Mouse (Mus musculus) forebrain, embryonic 14.5 days (tissue): ENCODE results near the gene Usp2. TPM values are rescaled to one million over a fixed set of nuclear protein-coding genes. Genes with fewer than 3 reads are reported as not detected.
A peak's percentile ranks its signal among the peaks of the same experiment; 100 is the strongest.

Source experiments
- ATAC-seq: fragments of 200-750 bp; cut with Nextera tagmentation; 2 replicates; pipeline ENCODE4 v1.8.0; 2017; ENCODE audit warnings: mild to moderate bottlenecking, moderate library complexity
- DNase-seq: peaks from one replicate; pipeline ENCODE4 v3.0.0-alpha.2; 2015; ENCODE audit warnings: low spot score
- H3K27ac ChIP-seq: fragments of 300-500 bp; sonication (generic); 2 replicates; pipeline ENCODE4 v1.5.1; 2014; ENCODE audit warnings: low read depth, mild to moderate bottlenecking, control low read depth, low read length, moderate library complexity
- H3K27me3 ChIP-seq: fragments of 300-500 bp; sonication (generic); replicated peaks from 2 replicates; pipeline ENCODE4 v1.6.1; 2014; ENCODE audit warnings: low read length, control low read depth, mixed read lengths; ENCODE audit not compliant: control insufficient read depth, insufficient read depth
- H3K36me3 ChIP-seq: fragments of 300-500 bp; sonication (generic); 2 replicates; pipeline ENCODE4 v1.6.1; 2014; ENCODE audit warnings: low read length, control low read depth; ENCODE audit not compliant: control insufficient read depth, insufficient read depth
- H3K4me1 ChIP-seq: fragments of 300-500 bp; sonication (generic); 2 replicates; pipeline ENCODE4 v1.6.1; 2014; ENCODE audit warnings: antibody characterized with exemption, low read length, control low read depth; ENCODE audit not compliant: control insufficient read depth, insufficient read depth
- H3K4me2 ChIP-seq: fragments of 300-500 bp; sonication (generic); 2 replicates; pipeline ENCODE4 v1.6.1; 2014; ENCODE audit warnings: mild to moderate bottlenecking, control low read depth, low read length
- H3K4me3 ChIP-seq: fragments of 300-500 bp; sonication (generic); 2 replicates; pipeline ENCODE4 v1.5.1; 2014; ENCODE audit warnings: low read depth, low read length, control low read depth
- H3K9ac ChIP-seq: fragments of 300-500 bp; sonication (generic); 2 replicates; pipeline ENCODE4 v1.6.1; 2014; ENCODE audit warnings: mild to moderate bottlenecking, low read length, control low read depth, moderate library complexity
- H3K9me3 ChIP-seq: fragments of 300-500 bp; sonication (generic); replicated peaks from 2 replicates; pipeline ENCODE4 v1.6.1; 2016; ENCODE audit warnings: low read length, control low read depth, mixed read lengths; ENCODE audit not compliant: control insufficient read depth
- WGBS: fragments of 180-500 bp; shearing (Covaris S2); extraction: QIAGEN DNeasy Blood & Tissue Kit; methylation state at CpG from one replicate; pipeline ENCODE4 v1.1.7; 2014; 5-methylcytosine and 5-hydroxymethylcytosine counted together
- polyA plus RNA-seq: library from polyadenylated mRNA; unstranded; fragments of >200 nt; fragmentation: Nextera tagmentation; extraction: Ambion mirVana; gene quantifications from 2 replicates; pipeline ENCODE4 v1.2.1, GENCODE M21; 2014

Usp2 gene
- polyA plus RNA-seq, 1 experiment from 2014 or later = 8.2 TPM

DNA sequence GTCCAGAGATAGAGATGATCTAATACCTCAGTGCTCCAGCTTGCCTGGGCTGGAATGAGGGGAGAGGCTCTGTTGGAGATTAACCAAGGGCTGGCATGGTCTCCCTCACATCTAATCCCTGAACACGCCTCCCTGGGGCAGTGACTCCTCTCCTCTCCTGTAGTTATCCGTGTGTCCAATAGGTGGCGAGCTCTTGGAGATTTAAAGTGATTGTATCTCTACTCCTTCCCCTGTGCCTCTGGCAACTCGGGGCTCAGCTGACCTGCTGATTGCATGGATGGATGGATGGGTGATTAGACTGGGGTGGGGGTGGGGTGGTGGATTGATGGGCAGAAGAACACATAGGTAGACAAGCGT lies 9.9 kb downstream of the Usp2 start:
- Histone ChIP-seq H3K4me2 (no peak overlapping the region), H3K27me3 (no peaks in the 10 kb centered on the region), H3K4me3 (no peak overlapping the region), H3K4me1 (peaks cover 28% of the 10 kb centered on the region), H3K9ac (no peak overlapping the region), H3K36me3 (0 out of 2 replicates have a peak, but pooled peaks cover 2% of the 10 kb centered on the region), H3K9me3 (no peaks in the 10 kb centered on the region), H3K27ac (no peak overlapping the region)
- WGBS = 8% methylated on average over 5 of the region's 5 CpGs
- peak; percentile 78 for DNase-seq
- ATAC-seq = no peak

- Histone ChIP-seq H3K4me1 (peaks cover 21% of the 10 kb centered on the region), H3K9me3 (no peaks in the 10 kb centered on the region), H3K9ac (no peak overlapping the region), H3K4me2 (no peak overlapping the region), H3K36me3 (0 out of 2 replicates have a peak, but pooled peaks cover 2% of the 10 kb centered on the region), H3K27me3 (no peaks in the 10 kb centered on the region), H3K4me3 (no peak overlapping the region), H3K27ac (no peak overlapping the region)
- no peak for DNase-seq
- ATAC-seq = no peak
- 88% methylated on average over 11 of the region's 11 CpGs for WGBS
These were observed 10.6 kb downstream of the Usp2 start for GRCm38 (mm10) chr9:44077266-44077910.

DNA sequence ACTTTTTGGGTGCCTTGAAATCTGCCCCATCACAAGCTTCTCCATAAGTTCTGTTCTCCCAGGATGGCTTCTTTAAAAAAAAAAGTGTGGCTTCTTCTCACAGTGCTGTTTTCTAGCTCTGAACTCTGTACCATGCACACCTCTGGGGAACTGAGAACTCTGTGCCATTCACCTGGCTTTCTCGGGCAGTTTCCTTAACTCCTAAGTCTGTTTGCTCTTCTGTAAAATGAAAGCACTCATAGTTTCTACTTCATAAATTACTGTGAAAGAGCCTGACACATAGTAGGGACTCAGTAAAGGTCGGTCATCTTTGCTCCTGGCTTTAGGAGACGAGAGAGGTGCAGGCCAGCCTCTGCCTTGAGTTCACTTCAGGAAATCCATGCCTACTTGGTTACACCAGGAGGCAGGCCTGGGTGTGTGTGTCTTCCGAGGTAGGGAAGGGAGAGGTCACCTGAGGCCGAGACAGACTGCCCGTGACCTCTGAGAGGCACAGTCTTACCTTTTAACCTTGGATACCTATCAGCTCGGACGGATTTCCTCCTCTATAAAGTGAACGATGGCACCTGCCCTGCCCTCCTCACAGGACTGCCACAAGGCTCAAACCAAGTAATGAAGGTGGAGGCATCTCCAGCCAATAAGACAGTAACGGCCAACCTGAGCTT lies 11.4 kb downstream of the Usp2 start:
- DNase-seq = no peak
- ATAC-seq = no peak
- Histone ChIP-seq H3K27ac (no peak overlapping the region), H3K36me3 (0 out of 2 replicates have a peak, but pooled peaks cover 2% of the 10 kb centered on the region), H3K4me1 (peaks cover 15% of the 10 kb centered on the region), H3K9ac (no peak overlapping the region), H3K27me3 (no peaks in the 10 kb centered on the region), H3K9me3 (no peaks in the 10 kb centered on the region), H3K4me3 (no peak overlapping the region), H3K4me2 (no peak overlapping the region)
- WGBS = 85% methylated on average over 10 of the region's 10 CpGs

- 0 out of 2 replicates have a peak, but pooled peaks cover 2% of the 10 kb centered on the region for H3K36me3 ChIP-seq
- 16% methylated on average over 14 of the region's 16 CpGs for WGBS
- no peak overlapping the region for H3K9ac ChIP-seq
- H3K9me3 ChIP-seq = no peaks in the 10 kb centered on the region
- DNase-seq (peak; percentile 80), ATAC-seq (peak; percentile 73)
- H3K4me3 ChIP-seq = no peak overlapping the region
- peaks cover 19% of the 10 kb centered on the region for H3K4me1 ChIP-seq
- no peak overlapping the region for H3K27ac ChIP-seq
- H3K27me3 ChIP-seq = 0 out of 2 replicates have a peak, but pooled peaks cover 3% of the 10 kb centered on the region
- H3K4me2 ChIP-seq = no peak overlapping the region
These were observed 12.3 kb downstream of the Usp2 start for GRCm38 (mm10) chr9:44078955-44079756.

DNA sequence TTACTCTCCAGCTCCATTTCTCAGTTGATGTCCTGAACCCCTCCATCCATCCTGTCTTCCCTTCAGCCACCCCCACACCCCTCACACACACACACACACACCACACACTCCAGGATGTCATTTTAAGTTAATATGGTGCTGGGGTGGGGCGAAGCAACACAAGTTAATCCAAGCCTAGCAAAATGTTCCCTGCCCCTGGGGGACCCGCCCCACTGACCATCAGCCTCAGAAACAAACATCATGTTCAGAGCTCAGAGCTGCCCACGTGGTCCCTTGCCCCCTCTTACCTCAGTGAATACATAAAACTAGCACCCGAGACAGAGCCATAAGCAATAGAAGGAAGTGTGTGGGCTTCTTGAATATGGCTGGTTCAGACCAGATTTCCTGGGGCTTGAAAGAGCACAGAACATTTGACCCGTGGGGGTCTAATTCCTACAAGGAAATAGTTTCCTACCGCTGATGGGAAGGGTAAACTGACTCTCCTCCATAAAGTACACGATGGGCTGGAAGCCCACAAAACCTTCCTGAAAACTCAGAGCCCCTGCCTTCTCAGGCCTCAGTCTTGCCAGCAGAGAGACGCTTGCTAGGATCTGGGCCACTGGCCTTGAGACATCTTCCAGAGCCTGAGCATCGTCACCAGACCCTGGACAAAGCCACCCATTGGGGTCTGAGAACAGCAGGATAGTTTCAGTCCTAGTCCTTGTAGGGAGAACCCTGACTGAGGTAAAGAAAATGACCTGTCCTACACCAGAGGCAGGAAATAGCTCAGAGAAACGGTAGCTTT lies 13.4 kb downstream of the Usp2 start:
- DNase-seq (no peak), ATAC-seq (no peak)
- Histone ChIP-seq H3K27ac (no peak overlapping the region), H3K9ac (no peak overlapping the region), H3K4me3 (no peak overlapping the region), H3K9me3 (no peaks in the 10 kb centered on the region), H3K36me3 (0 out of 2 replicates have a peak, but pooled peaks cover 2% of the 10 kb centered on the region), H3K27me3 (0 out of 2 replicates have a peak, but pooled peaks cover 4% of the 10 kb centered on the region), H3K4me1 (peaks cover 27% of the 10 kb centered on the region), H3K4me2 (no peak overlapping the region)
- 86% methylated on average over 10 of the region's 10 CpGs for WGBS

- Histone ChIP-seq H3K4me3 (no peak overlapping the region), H3K27me3 (peaks cover 11% of the 10 kb centered on the region; the same call in 1 of the 2 replicates), H3K27ac (no peak overlapping the region), H3K9ac (no peak overlapping the region), H3K36me3 (0 out of 2 replicates have a peak, but pooled peaks cover 2% of the 10 kb centered on the region), H3K4me2 (no peak overlapping the region), H3K4me1 (peaks cover 29% of the 10 kb centered on the region), H3K9me3 (no peaks in the 10 kb centered on the region)
- no peak for DNase-seq
- 65% methylated on average over 5 of the region's 5 CpGs for WGBS
- no peak for ATAC-seq
These were observed 14.1 kb downstream of the Usp2 start for GRCm38 (mm10) chr9:44080953-44081352.

DNA sequence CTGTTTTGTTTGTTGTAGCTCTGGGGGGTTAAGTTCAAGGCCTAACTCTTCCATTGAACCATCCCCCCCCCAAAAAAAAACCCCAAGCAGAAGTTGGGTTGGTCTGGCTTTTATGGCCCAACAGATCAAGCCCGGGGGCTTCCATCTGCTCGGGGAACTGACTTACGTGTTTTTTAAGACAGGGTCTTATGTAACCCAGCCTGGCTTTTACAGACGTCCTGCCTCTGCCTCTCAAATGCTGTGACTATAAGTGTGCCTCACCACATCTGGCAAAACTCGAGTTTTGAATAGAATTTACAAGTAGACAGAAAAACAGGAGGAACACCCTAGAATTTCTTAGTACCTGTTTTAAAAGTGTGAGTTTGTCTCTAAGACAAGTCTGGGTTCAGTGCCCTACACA lies 14.8 kb downstream of the Usp2 start:
- no peak overlapping the region for H3K27ac ChIP-seq
- no peak for DNase-seq
- no peak overlapping the region for H3K4me3 ChIP-seq
- ATAC-seq = no peak
- H3K4me1 ChIP-seq = peaks cover 27% of the 10 kb centered on the region
- H3K9ac ChIP-seq = no peak overlapping the region
- 0 out of 2 replicates have a peak, but pooled peaks cover 2% of the 10 kb centered on the region for H3K36me3 ChIP-seq
- no peak overlapping the region for H3K4me2 ChIP-seq
- no peaks in the 10 kb centered on the region for H3K9me3 ChIP-seq
- peaks cover 11% of the 10 kb centered on the region; the same call in 1 of the 2 replicates for H3K27me3 ChIP-seq
- 49% methylated on average over 5 of the region's 5 CpGs for WGBS

GRCm38 (mm10) chr9:44082266-44082665 lies 15.4 kb downstream of the Usp2 start:
- Histone ChIP-seq H3K4me2 (no peak overlapping the region), H3K4me3 (no peak overlapping the region), H3K9ac (no peak overlapping the region), H3K36me3 (0 out of 2 replicates have a peak, but pooled peaks cover 2% of the 10 kb centered on the region), H3K4me1 (peaks cover 27% of the 10 kb centered on the region), H3K27me3 (peaks cover 11% of the 10 kb centered on the region; the same call in 1 of the 2 replicates), H3K27ac (no peak overlapping the region), H3K9me3 (no peaks in the 10 kb centered on the region)
- ATAC-seq = no peak
- WGBS = 75% methylated on average over 5 of the region's 5 CpGs
- no peak for DNase-seq
